Mouse (Mus musculus) neural tube, embryonic 11.5 days (tissue): ENCODE measurements around the gene Dhcr7. TPM values are rescaled to one million over a fixed set of nuclear protein-coding genes. Genes with fewer than 3 reads are reported as not detected.

Experiments used
- ATAC-seq: fragments of 200-750 bp; cut with Nextera tagmentation; 2 replicates; pipeline ENCODE4 v1.8.0; 2017; ENCODE audit warnings: moderate number of reproducible peaks, mild to moderate bottlenecking, moderate TSS enrichment, moderate library complexity; ENCODE audit not compliant: insufficient read depth, low FRiP score, low TSS enrichment
- DNase-seq: peaks from one replicate; pipeline ENCODE4 v3.0.0-alpha.2; 2015; ENCODE audit warnings: low spot score
- H3K27ac ChIP-seq: fragments of 300-500 bp; sonication (generic); 2 replicates; pipeline ENCODE4 v1.5.1; 2014; ENCODE audit warnings: low read depth, mild to moderate bottlenecking, low read length
- H3K27me3 ChIP-seq: fragments of 300-500 bp; sonication (generic); 2 replicates; pipeline ENCODE4 v1.6.1; 2014; ENCODE audit warnings: mild to moderate bottlenecking, low read length, mixed read lengths; ENCODE audit not compliant: control insufficient read depth, insufficient read depth
- H3K36me3 ChIP-seq: fragments of 300-500 bp; sonication (generic); 2 replicates; pipeline ENCODE4 v1.6.1; 2014; ENCODE audit warnings: mild to moderate bottlenecking, low read length, moderate library complexity, mixed read lengths; ENCODE audit not compliant: control insufficient read depth, insufficient read depth
- H3K4me1 ChIP-seq: fragments of 300-500 bp; sonication (generic); 2 replicates; pipeline ENCODE4 v1.6.1; 2014; ENCODE audit warnings: low read length, mixed read lengths; ENCODE audit not compliant: control insufficient read depth, insufficient read depth
- H3K4me2 ChIP-seq: fragments of 300-500 bp; sonication (generic); 2 replicates; pipeline ENCODE4 v1.6.1; 2014; ENCODE audit warnings: low read depth, mild to moderate bottlenecking, moderate library complexity
- H3K4me3 ChIP-seq: fragments of 300-500 bp; sonication (generic); 2 replicates; pipeline ENCODE4 v1.5.1; 2014; ENCODE audit warnings: low read depth, low read length
- H3K9ac ChIP-seq: fragments of 300-500 bp; sonication (generic); 2 replicates; pipeline ENCODE4 v1.6.1; 2014; ENCODE audit warnings: mild to moderate bottlenecking, low read length
- H3K9me3 ChIP-seq: fragments of 300-500 bp; sonication (generic); 2 replicates; pipeline ENCODE4 v1.6.1; 2016; ENCODE audit warnings: low read length; ENCODE audit not compliant: control insufficient read depth
- WGBS: fragments of 180-500 bp; shearing (Covaris S2); extraction: QIAGEN DNeasy Blood & Tissue Kit; methylation state at CpG from one replicate; pipeline ENCODE4 v1.1.7; 2014; 5-methylcytosine and 5-hydroxymethylcytosine counted together
- polyA plus RNA-seq: library from polyadenylated mRNA; unstranded; fragments of >200 nt; fragmentation: Nextera tagmentation; extraction: Ambion mirVana; gene quantifications from 2 replicates; pipeline ENCODE4 v1.2.1, GENCODE M21; 2014

The Dhcr7 gene
- 70.1 and 86.1 TPM in 2 replicates for polyA plus RNA-seq

GRCm38 (mm10) chr7:143822375-143823265, at the start of gene Dhcr7, which contains the start of gene Nadsyn1:
Gene Dhcr7 (plus strand): TSS chr7:143823145.
Gene Nadsyn1 (minus strand): TSS chr7:143822849.
- H3K4me2 ChIP-seq = peak within 1 kb of the TSS; percentile 62

GRCm38 (mm10) chr7:143776137-143776536, 46.8 kb upstream of the Dhcr7 start:
- ATAC-seq = no peak
- 26% methylated on average over 3 of the region's 3 CpGs for WGBS
- no peak overlapping the region for H3K4me3 ChIP-seq

More at GRCm38 (mm10) chr7:143822375-143823265, at the start of gene Dhcr7, which contains the start of gene Nadsyn1:
- peaks cover 6% of the 10 kb centered on the region for H3K4me1 ChIP-seq
- H3K27ac ChIP-seq = no peak within 1 kb of the TSS
- ATAC-seq (peak; percentile 98), DNase-seq (peak; percentile 99)
- H3K9me3 ChIP-seq = no peaks in the 10 kb centered on the region
- H3K9ac ChIP-seq = peak within 1 kb of the TSS; percentile 57
- H3K36me3 ChIP-seq = 0 out of 2 replicates have a peak, but pooled peaks cover 2% of the 10 kb centered on the region
- under 1% methylated on average over 40 of the region's 40 CpGs for WGBS
- peak within 1 kb of the TSS; percentile 59 for H3K4me3 ChIP-seq
- no peaks in the 10 kb centered on the region for H3K27me3 ChIP-seq

GRCm38 (mm10) chr7:143777375-143777774, 45.6 kb upstream of the Dhcr7 start:
- Histone ChIP-seq H3K4me2 (no peak overlapping the region), H3K27me3 (no peaks in the 10 kb centered on the region), H3K27ac (no peak overlapping the region), H3K4me3 (no peak overlapping the region), H3K9me3 (no peaks in the 10 kb centered on the region), H3K4me1 (no peaks in the 10 kb centered on the region), H3K36me3 (no peaks in the 10 kb centered on the region), H3K9ac (no peak overlapping the region)
- 54% methylated on average over 2 of the region's 2 CpGs for WGBS
- DNase-seq = no peak
- no peak for ATAC-seq

More at GRCm38 (mm10) chr7:143776137-143776536, 46.8 kb upstream of the Dhcr7 start:
- Histone ChIP-seq H3K9ac (no peak overlapping the region), H3K27ac (no peak overlapping the region), H3K4me2 (no peak overlapping the region), H3K9me3 (no peaks in the 10 kb centered on the region), H3K36me3 (no peaks in the 10 kb centered on the region), H3K27me3 (no peaks in the 10 kb centered on the region), H3K4me1 (no peaks in the 10 kb centered on the region)
- no peak for DNase-seq

GRCm38 (mm10) chr7:143783378-143783995, 39.5 kb upstream of the Dhcr7 start:
- peak overlapping the region; percentile 24; the same call in 1 of the 2 replicates for H3K27ac ChIP-seq
- peaks cover 11% of the 10 kb centered on the region; the same call in 1 of the 2 replicates for H3K4me1 ChIP-seq
- H3K9me3 ChIP-seq = no peaks in the 10 kb centered on the region
- ATAC-seq (peak; percentile 80), DNase-seq (no peak)
- peak overlapping the region; percentile 38 for H3K4me3 ChIP-seq
- no peaks in the 10 kb centered on the region for H3K36me3 ChIP-seq
- H3K9ac ChIP-seq = peak overlapping the region; percentile 60
- peak overlapping the region; percentile 63 for H3K4me2 ChIP-seq
- 13% methylated on average over 6 of the region's 6 CpGs for WGBS
- H3K27me3 ChIP-seq = no peaks in the 10 kb centered on the region

- peak within 1 kb of the TSS; percentile 63 for H3K4me2 ChIP-seq
- peak within 1 kb of the TSS; percentile 38 for H3K4me3 ChIP-seq
- WGBS = 4% methylated on average over 21 of the region's 21 CpGs
- no peaks in the 10 kb centered on the region for H3K27me3 ChIP-seq
- H3K36me3 ChIP-seq = no peaks in the 10 kb centered on the region
- DNase-seq = peak; percentile 80
- peak within 1 kb of the TSS; percentile 24; the same call in 1 of the 2 replicates for H3K27ac ChIP-seq
- peak; percentile 85 for ATAC-seq
- peak within 1 kb of the TSS; percentile 60 for H3K9ac ChIP-seq
- H3K4me1 ChIP-seq = peaks cover 11% of the 10 kb centered on the region; the same call in 1 of the 2 replicates
- no peaks in the 10 kb centered on the region for H3K9me3 ChIP-seq
Observed at GRCm38 (mm10) chr7:143783996-143784829, 38.7 kb upstream of the Dhcr7 start, which contains the start of gene Mrgpre. Gene Mrgpre (minus strand): TSS chr7:143784500.

GRCm38 (mm10) chr7:143792336-143792985, 30.5 kb upstream of the Dhcr7 start:
- H3K4me1 ChIP-seq = no peaks in the 10 kb centered on the region
- H3K9me3 ChIP-seq = no peaks in the 10 kb centered on the region
- no peaks in the 10 kb centered on the region for H3K36me3 ChIP-seq
- no peaks in the 10 kb centered on the region for H3K27me3 ChIP-seq
- no peak overlapping the region for H3K9ac ChIP-seq
- H3K27ac ChIP-seq = no peak overlapping the region
- no peak for DNase-seq
- ATAC-seq = no peak
- 79% methylated on average over 6 of the region's 6 CpGs for WGBS
- no peak overlapping the region for H3K4me3 ChIP-seq
- H3K4me2 ChIP-seq = no peak overlapping the region

- Histone ChIP-seq H3K27me3 (no peaks in the 10 kb centered on the region), H3K9me3 (no peaks in the 10 kb centered on the region), H3K4me2 (no peak overlapping the region), H3K27ac (no peak overlapping the region), H3K4me3 (no peak overlapping the region), H3K9ac (no peak overlapping the region), H3K4me1 (no peaks in the 10 kb centered on the region), H3K36me3 (peaks cover under 1% of the 10 kb centered on the region)
- WGBS = 61% methylated on average over 4 of the region's 4 CpGs
- ATAC-seq = no peak
- DNase-seq = no peak
Observed at GRCm38 (mm10) chr7:143793121-143793520, 29.8 kb upstream of the Dhcr7 start.

- Histone ChIP-seq H3K27ac (no peak overlapping the region), H3K9ac (no peak overlapping the region), H3K4me3 (no peak overlapping the region), H3K4me2 (no peak overlapping the region), H3K36me3 (peaks cover 8% of the 10 kb centered on the region), H3K9me3 (no peaks in the 10 kb centered on the region), H3K27me3 (no peaks in the 10 kb centered on the region), H3K4me1 (no peaks in the 10 kb centered on the region)
- WGBS = 92% methylated on average over 4 of the region's 4 CpGs
- no peak for DNase-seq
- no peak for ATAC-seq
Observed at GRCm38 (mm10) chr7:143798783-143799182, 24.2 kb upstream of the Dhcr7 start.
